Mouse (Mus musculus) kidney, embryonic 14.5 days (tissue): ENCODE data around the gene Padi1. TPM values are rescaled to one million over a fixed set of nuclear protein-coding genes. Genes with fewer than 3 reads are reported as not detected.

ENCODE experiments used
- ATAC-seq: fragments of 200-750 bp; cut with Nextera tagmentation; 2 replicates; pipeline ENCODE4 v1.8.0; 2017; ENCODE audit warnings: moderate number of reproducible peaks, mild to moderate bottlenecking, moderate TSS enrichment, moderate library complexity; ENCODE audit not compliant: low FRiP score, low TSS enrichment
- H3K27ac ChIP-seq: fragments of 300-500 bp; sonication (generic); 2 replicates; pipeline ENCODE4 v1.5.1; 2014; ENCODE audit warnings: low read depth, mild to moderate bottlenecking, low read length, moderate library complexity, mixed read lengths
- H3K27me3 ChIP-seq: fragments of 300-500 bp; sonication (generic); 2 replicates; pipeline ENCODE4 v1.6.1; 2014; ENCODE audit warnings: mild to moderate bottlenecking, low read length; ENCODE audit not compliant: control insufficient read depth, insufficient read depth
- H3K36me3 ChIP-seq: fragments of 300-500 bp; sonication (generic); 2 replicates; pipeline ENCODE4 v1.6.1; 2014; ENCODE audit warnings: low read length, mixed read lengths; ENCODE audit not compliant: control insufficient read depth, insufficient read depth
- H3K4me1 ChIP-seq: fragments of 300-500 bp; sonication (generic); 2 replicates; pipeline ENCODE4 v1.6.1; 2014; ENCODE audit warnings: low read length, mixed read lengths; ENCODE audit not compliant: control insufficient read depth, insufficient read depth
- H3K4me2 ChIP-seq: fragments of 300-500 bp; sonication (generic); replicated peaks from 2 replicates; pipeline ENCODE4 v1.6.1; 2014; ENCODE audit warnings: low read depth, mild to moderate bottlenecking, low read length
- H3K4me3 ChIP-seq: fragments of 300-500 bp; sonication (generic); 2 replicates; pipeline ENCODE4 v1.5.1; 2014; ENCODE audit warnings: mild to moderate bottlenecking, low read length
- H3K9ac ChIP-seq: fragments of 300-500 bp; sonication (generic); 2 replicates; pipeline ENCODE4 v1.6.1; 2014; ENCODE audit warnings: low read depth, mild to moderate bottlenecking, low read length, moderate library complexity
- H3K9me3 ChIP-seq: fragments of 300-500 bp; sonication (generic); 2 replicates; pipeline ENCODE4 v1.6.1; 2016; ENCODE audit warnings: low read length; ENCODE audit not compliant: control insufficient read depth
- WGBS: fragments of 180-500 bp; shearing (Covaris S2); extraction: QIAGEN DNeasy Blood & Tissue Kit; methylation state at CpG from one replicate; pipeline ENCODE4 v1.1.7; 2014; 5-methylcytosine and 5-hydroxymethylcytosine counted together
- polyA plus RNA-seq: library from polyadenylated mRNA; unstranded; fragments of >200 nt; fragmentation: Nextera tagmentation; extraction: Ambion mirVana; gene quantifications from 2 replicates; pipeline ENCODE4 v1.2.1, GENCODE M21; 2014

The Padi1 gene
- polyA plus RNA-seq, 1 experiment from 2014 or later, result 0.09 TPM

DNA sequence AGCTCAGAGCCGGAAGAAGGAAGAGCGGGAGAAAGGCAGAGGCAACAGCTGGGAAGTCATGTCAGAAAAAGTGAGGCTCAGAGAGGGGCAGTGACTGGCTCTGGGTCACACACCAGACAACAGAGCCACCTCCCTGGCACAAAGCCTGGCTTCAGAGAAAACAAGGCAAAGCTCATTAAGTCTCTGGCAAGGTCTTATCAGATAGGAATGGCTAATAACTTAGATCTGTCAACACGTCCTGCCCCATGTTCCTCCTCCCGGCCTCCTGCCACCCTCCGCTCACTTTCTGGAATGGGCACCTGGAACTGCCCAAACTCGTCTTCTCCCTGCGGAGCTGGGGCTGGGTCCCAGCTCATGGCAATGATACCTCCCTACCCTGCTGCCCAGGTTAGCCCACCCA lies 12.2 kb upstream of the Padi1 start:
- 82% methylated on average over 7 of the region's 7 CpGs for WGBS
- Histone ChIP-seq H3K4me1 (peaks cover 9% of the 10 kb centered on the region; the same call in 1 of the 2 replicates), H3K9ac (no peak overlapping the region), H3K9me3 (no peaks in the 10 kb centered on the region), H3K27ac (no peak overlapping the region), H3K4me2 (no peak overlapping the region), H3K27me3 (no peaks in the 10 kb centered on the region), H3K4me3 (no peak overlapping the region), H3K36me3 (no peaks in the 10 kb centered on the region)
- ATAC-seq, result no peak

DNA sequence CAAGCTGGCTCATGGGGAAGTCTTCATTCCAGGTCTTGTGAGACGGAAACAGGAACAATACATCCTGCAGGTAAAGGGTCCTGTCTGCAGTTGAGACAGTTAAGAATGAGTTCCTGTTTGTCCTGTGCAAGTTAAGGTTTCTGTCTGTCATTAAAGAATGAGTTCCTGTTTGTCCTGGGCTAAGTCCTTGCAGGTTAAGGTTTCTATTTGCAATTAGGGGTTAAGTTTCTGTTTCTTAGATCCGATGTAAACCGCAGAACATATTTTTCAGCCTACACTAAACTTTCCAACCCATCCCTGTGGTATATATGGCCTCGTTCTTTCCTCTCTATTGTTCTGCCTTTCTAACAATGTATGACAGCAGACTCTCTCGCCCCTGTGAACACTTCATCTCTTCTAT lies 11.5 kb upstream of the Padi1 start:
- H3K4me1 ChIP-seq, result peaks cover 9% of the 10 kb centered on the region; the same call in 1 of the 2 replicates
- WGBS, result 84% methylated on average over 5 of the region's 5 CpGs
- H3K4me3 ChIP-seq, result no peak overlapping the region
- no peaks in the 10 kb centered on the region for H3K36me3 ChIP-seq
- no peak overlapping the region for H3K4me2 ChIP-seq
- no peaks in the 10 kb centered on the region for H3K27me3 ChIP-seq
- no peaks in the 10 kb centered on the region for H3K9me3 ChIP-seq
- no peak overlapping the region for H3K9ac ChIP-seq
- no peak overlapping the region for H3K27ac ChIP-seq
- no peak for ATAC-seq

- ATAC-seq, result 0 out of 2 replicates have a peak, but pooled peaks have one; percentile 22
- H3K4me3 ChIP-seq, result no peak overlapping the region
Measured at GRCm38 (mm10) chr4:140855151-140855550, 9.6 kb upstream of the Padi1 start.

DNA sequence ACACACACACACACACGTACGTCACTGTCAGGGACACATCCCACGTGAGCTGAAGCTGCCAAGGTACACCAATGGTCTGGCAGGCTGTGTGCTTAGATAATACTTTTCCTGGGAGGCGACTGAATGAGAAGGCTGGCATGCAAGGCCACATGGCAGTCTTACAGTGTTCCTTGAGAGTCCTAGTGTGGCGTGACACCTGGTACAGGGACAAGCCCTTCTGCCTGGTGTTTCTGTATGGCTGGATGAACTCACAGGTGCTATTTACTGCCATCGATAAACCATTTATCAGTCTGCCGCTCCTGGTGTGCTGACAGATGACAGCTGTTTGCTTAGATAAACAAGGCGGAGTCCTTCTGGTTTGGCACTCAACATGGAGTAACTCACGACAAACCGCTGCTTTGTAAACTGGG lies 8.9 kb upstream of the Padi1 start:
- H3K27ac ChIP-seq, result no peak overlapping the region
- no peaks in the 10 kb centered on the region for H3K36me3 ChIP-seq
- WGBS, result 55% methylated on average over 10 of the region's 10 CpGs
- ATAC-seq, result no peak
- no peaks in the 10 kb centered on the region for H3K27me3 ChIP-seq
- H3K4me1 ChIP-seq, result peaks cover 8% of the 10 kb centered on the region; the same call in 1 of the 2 replicates
- no peak overlapping the region for H3K4me2 ChIP-seq
- H3K9me3 ChIP-seq, result no peaks in the 10 kb centered on the region
- H3K9ac ChIP-seq, result no peak overlapping the region
- no peak overlapping the region for H3K4me3 ChIP-seq

More at GRCm38 (mm10) chr4:140855151-140855550, 9.6 kb upstream of the Padi1 start:
- WGBS, result 90% methylated on average over 10 of the region's 10 CpGs
- Histone ChIP-seq H3K36me3 (no peaks in the 10 kb centered on the region), H3K4me2 (no peak overlapping the region), H3K9me3 (no peaks in the 10 kb centered on the region), H3K4me1 (peaks cover 9% of the 10 kb centered on the region; the same call in 1 of the 2 replicates), H3K27me3 (no peaks in the 10 kb centered on the region), H3K27ac (no peak overlapping the region), H3K9ac (no peak overlapping the region)

DNA sequence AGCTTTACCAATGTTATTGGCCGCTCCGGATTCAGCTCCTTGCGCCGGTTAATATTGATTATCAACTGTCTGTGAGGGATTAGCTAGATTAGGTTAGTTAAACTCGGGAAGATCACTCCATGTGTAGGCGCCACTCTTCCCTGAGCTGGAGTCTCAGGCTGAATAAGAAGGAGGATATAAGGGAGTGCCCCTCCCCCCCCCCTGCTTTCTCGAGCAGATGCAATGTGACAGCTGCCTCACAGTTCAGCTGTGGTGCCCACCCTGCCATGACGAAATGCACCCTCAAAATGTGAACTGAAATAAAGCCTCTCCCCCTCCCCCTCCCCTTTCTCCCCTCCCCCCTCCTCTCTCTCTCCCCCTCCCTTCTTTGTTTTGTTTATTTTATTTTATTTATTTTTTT lies 8.0 kb upstream of the Padi1 start:
- Histone ChIP-seq H3K9me3 (no peaks in the 10 kb centered on the region), H3K4me1 (0 out of 2 replicates have a peak, but pooled peaks cover 2% of the 10 kb centered on the region), H3K27me3 (no peaks in the 10 kb centered on the region), H3K9ac (no peak overlapping the region), H3K36me3 (no peaks in the 10 kb centered on the region), H3K27ac (no peak overlapping the region), H3K4me3 (no peak overlapping the region), H3K4me2 (no peak overlapping the region)
- WGBS, result 76% methylated on average over 7 of the region's 8 CpGs
- ATAC-seq, result no peak

- Histone ChIP-seq H3K4me3 (no peak overlapping the region), H3K4me1 (0 out of 2 replicates have a peak, but pooled peaks cover under 1% of the 10 kb centered on the region), H3K27me3 (no peaks in the 10 kb centered on the region), H3K9ac (no peak overlapping the region), H3K36me3 (no peaks in the 10 kb centered on the region), H3K4me2 (no peak overlapping the region), H3K27ac (no peak overlapping the region), H3K9me3 (no peaks in the 10 kb centered on the region)
- no peak for ATAC-seq
- 74% methylated on average over 11 of the region's 11 CpGs for WGBS
Measured at GRCm38 (mm10) chr4:140849310-140849709, 3.7 kb upstream of the Padi1 start.

DNA sequence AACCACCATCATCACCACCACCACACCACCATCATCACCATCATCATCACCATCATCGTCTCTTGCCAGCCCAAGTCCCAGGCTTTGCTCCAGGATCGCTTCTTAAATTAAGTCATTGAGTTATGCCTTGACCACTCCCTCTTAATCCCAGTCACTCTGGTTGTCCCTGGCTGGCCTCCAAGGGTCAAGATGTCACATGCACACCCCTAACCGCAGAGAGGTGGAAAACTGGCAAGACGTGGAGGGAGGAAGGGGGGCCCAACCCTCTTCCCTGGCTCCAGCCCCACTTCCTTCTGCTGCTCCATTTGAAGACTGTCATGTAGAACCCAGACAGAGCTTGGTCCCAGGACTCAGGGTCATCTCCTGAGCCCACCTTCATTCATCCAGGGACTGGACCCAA lies 587 bp downstream of the Padi1 start:
- Histone ChIP-seq H3K4me2 (no peak overlapping the region), H3K36me3 (no peaks in the 10 kb centered on the region), H3K27ac (no peak overlapping the region), H3K4me3 (no peak overlapping the region), H3K4me1 (no peaks in the 10 kb centered on the region), H3K9me3 (no peaks in the 10 kb centered on the region), H3K27me3 (no peaks in the 10 kb centered on the region), H3K9ac (no peak overlapping the region)
- WGBS, result 55% methylated on average over 4 of the region's 4 CpGs
- no peak for ATAC-seq

GRCm38 (mm10) chr4:140843670-140844280 lies 1.8 kb downstream of the Padi1 start:
- no peaks in the 10 kb centered on the region for H3K36me3 ChIP-seq
- ATAC-seq, result no peak
- 68% methylated on average over 15 of the region's 15 CpGs for WGBS
- no peak overlapping the region for H3K4me3 ChIP-seq
- H3K4me2 ChIP-seq, result no peak overlapping the region
- H3K4me1 ChIP-seq, result no peaks in the 10 kb centered on the region
- H3K9ac ChIP-seq, result no peak overlapping the region
- no peaks in the 10 kb centered on the region for H3K9me3 ChIP-seq
- H3K27ac ChIP-seq, result no peak overlapping the region
- no peaks in the 10 kb centered on the region for H3K27me3 ChIP-seq

GRCm38 (mm10) chr4:140842909-140843308 lies 2.7 kb downstream of the Padi1 start:
- Histone ChIP-seq H3K27me3 (no peaks in the 10 kb centered on the region), H3K4me3 (no peak overlapping the region), H3K9ac (no peak overlapping the region), H3K4me1 (no peaks in the 10 kb centered on the region), H3K27ac (no peak overlapping the region), H3K4me2 (no peak overlapping the region), H3K36me3 (no peaks in the 10 kb centered on the region), H3K9me3 (no peaks in the 10 kb centered on the region)
- ATAC-seq, result no peak; the same call in 1 of the 2 replicates
- WGBS, result 74% methylated on average over 1 of the region's 1 CpGs
